Mouse (Mus musculus): ENCODE data around the gene Uhmk1.
A peak's percentile ranks its signal among the peaks of the same experiment; 100 is the strongest.
"Not testable (repeated sequence)": the region's sequence is repeated elsewhere in the genome, so short reads cannot be mapped to it uniquely, and the experiment has no call there.

Gene Uhmk1

GRCm38 (mm10) chr1:170214757-170215522 is at the start of gene Uhmk1:
Gene Uhmk1, minus strand, starts transcription at chr1:170215397.
- DNase-seq (ENCODE audit: low spot score), result peak; percentile 86

GRCm38 (mm10) chr1:170255560-170255910 is 40.3 kb upstream of the Uhmk1 start:
- peak; percentile 76 for DNase-seq (ENCODE audit: low spot score)

- DNase-seq (ENCODE audit: low spot score), result no peak
These were observed 39.8 kb upstream of the Uhmk1 start for GRCm38 (mm10) chr1:170254893-170255559.

- no peak for DNase-seq (ENCODE audit: low spot score)
These were observed 29.8 kb upstream of the Uhmk1 start for GRCm38 (mm10) chr1:170245016-170245415.

GRCm38 (mm10) chr1:170232688-170233087 is 17.5 kb upstream of the Uhmk1 start, which contains the start of gene Sh2d1b2:
Gene Sh2d1b2, plus strand, starts transcription at chr1:170232749.
- not testable (repeated sequence) for DNase-seq (ENCODE audit: low spot score)

GRCm38 (mm10) chr1:170223276-170223675 is 8.1 kb upstream of the Uhmk1 start:
- no peak for DNase-seq (ENCODE audit: low spot score)

GRCm38 (mm10) chr1:170220351-170220750 is 5.2 kb upstream of the Uhmk1 start:
- no peak for DNase-seq (ENCODE audit: low spot score)

- DNase-seq (ENCODE audit: low spot score), result no peak
These were observed 3.1 kb upstream of the Uhmk1 start for GRCm38 (mm10) chr1:170218091-170218884.

- no peak for DNase-seq (ENCODE audit: low spot score)
These were observed 393 bp upstream of the Uhmk1 start for GRCm38 (mm10) chr1:170215590-170215989.

GRCm38 (mm10) chr1:170214383-170214756 is 827 bp downstream of the Uhmk1 start:
- no peak for DNase-seq (ENCODE audit: low spot score)

- no peak for DNase-seq (ENCODE audit: low spot score)
These were observed 1.9 kb downstream of the Uhmk1 start for GRCm38 (mm10) chr1:170213181-170213879.

GRCm38 (mm10) chr1:170206395-170206794 is 8.8 kb downstream of the Uhmk1 start:
- DNase-seq (ENCODE audit: low spot score), result no peak

- no peak for DNase-seq (ENCODE audit: low spot score)
These were observed 14.8 kb downstream of the Uhmk1 start for GRCm38 (mm10) chr1:170200379-170200778.

- no peak for DNase-seq (ENCODE audit: low spot score)
These were observed 19.0 kb downstream of the Uhmk1 start for GRCm38 (mm10) chr1:170196211-170196610.

GRCm38 (mm10) chr1:170191925-170192324 is 23.3 kb downstream of the Uhmk1 start:
- no peak for DNase-seq (ENCODE audit: low spot score)

- no peak for DNase-seq (ENCODE audit: low spot score)
These were observed 25.0 kb downstream of the Uhmk1 start for GRCm38 (mm10) chr1:170190225-170190624.

- peak; percentile 29 for DNase-seq (ENCODE audit: low spot score)
These were observed 26.6 kb downstream of the Uhmk1 start for GRCm38 (mm10) chr1:170188601-170189000.

GRCm38 (mm10) chr1:170186531-170186930 is 28.7 kb downstream of the Uhmk1 start:
- no peak for DNase-seq (ENCODE audit: low spot score)

GRCm38 (mm10) chr1:170185137-170185536 is 30.1 kb downstream of the Uhmk1 start:
- DNase-seq (ENCODE audit: low spot score), result no peak

GRCm38 (mm10) chr1:170182706-170183105 is 32.5 kb downstream of the Uhmk1 start:
- DNase-seq (ENCODE audit: low spot score), result no peak

GRCm38 (mm10) chr1:170176661-170177239 is 38.4 kb downstream of the Uhmk1 start:
- DNase-seq (ENCODE audit: low spot score), result no peak

- DNase-seq (ENCODE audit: low spot score), result no peak
These were observed 39.3 kb downstream of the Uhmk1 start for GRCm38 (mm10) chr1:170175848-170176247.
